Mouse (Mus musculus) lung, embryonic 14.5 days (tissue): ENCODE measurements around the gene Dnaaf5. TPM values are rescaled to one million over a fixed set of nuclear protein-coding genes. Genes with fewer than 3 reads are reported as not detected.

Source experiments
- ATAC-seq: fragments of 200-750 bp; cut with Nextera tagmentation; 2 replicates; pipeline ENCODE4 v1.8.0; 2017; ENCODE audit warnings: mild to moderate bottlenecking, moderate TSS enrichment, moderate library complexity; ENCODE audit not compliant: insufficient read depth
- DNase-seq: peaks from one replicate; pipeline ENCODE4 v3.0.0-alpha.2; 2015
- H3K27ac ChIP-seq: fragments of 300-500 bp; sonication (generic); 2 replicates; pipeline ENCODE4 v1.5.1; 2014; ENCODE audit warnings: low read depth, mild to moderate bottlenecking, moderate library complexity
- H3K27me3 ChIP-seq: fragments of 300-500 bp; sonication (generic); 2 replicates; pipeline ENCODE4 v1.6.1; 2014; ENCODE audit warnings: low read length, control low read depth; ENCODE audit not compliant: insufficient read depth
- H3K36me3 ChIP-seq: fragments of 300-500 bp; sonication (generic); 2 replicates; pipeline ENCODE4 v1.6.1; 2014; ENCODE audit warnings: control low read depth; ENCODE audit not compliant: insufficient read depth
- H3K4me1 ChIP-seq: fragments of 300-500 bp; sonication (generic); 2 replicates; pipeline ENCODE4 v1.6.1; 2014; ENCODE audit warnings: antibody characterized with exemption, control low read depth; ENCODE audit not compliant: insufficient read depth
- H3K4me2 ChIP-seq: fragments of 300-500 bp; sonication (generic); 2 replicates; pipeline ENCODE4 v1.6.1; 2014; ENCODE audit warnings: mild to moderate bottlenecking
- H3K4me3 ChIP-seq: fragments of 300-500 bp; sonication (generic); 2 replicates; pipeline ENCODE4 v1.5.1; 2014; ENCODE audit warnings: low read depth, low read length
- H3K9ac ChIP-seq: fragments of 300-500 bp; sonication (generic); 2 replicates; pipeline ENCODE4 v1.6.1; 2014
- H3K9me3 ChIP-seq: fragments of 300-500 bp; sonication (generic); 2 replicates; pipeline ENCODE4 v1.6.1; 2016; ENCODE audit warnings: low read depth, low read length, control low read depth
- CTCF ChIP-seq: IDR thresholded peaks from 2 replicates; pipeline ENCODE4 v1.5.1; 2016; ENCODE audit warnings: antibody characterized with exemption, low read depth
- WGBS: fragments of 180-500 bp; shearing (Covaris S2); extraction: QIAGEN DNeasy Blood & Tissue Kit; methylation state at CpG from one replicate; pipeline ENCODE4 v1.1.7; 2014; 5-methylcytosine and 5-hydroxymethylcytosine counted together
- polyA plus RNA-seq: library from polyadenylated mRNA; unstranded; fragments of >200 nt; fragmentation: Nextera tagmentation; extraction: Ambion mirVana; gene quantifications from 2 replicates; pipeline ENCODE4 v1.2.1, GENCODE M21; 2014

The Dnaaf5 gene
- polyA plus RNA-seq, 1 experiment from 2014 or later = 8.6 TPM

GRCm38 (mm10) chr5:139115507-139115906, 34.5 kb upstream of the Dnaaf5 start:
- no peaks in the 10 kb centered on the region for H3K27me3 ChIP-seq
- WGBS = 91% methylated on average over 7 of the region's 7 CpGs
- no peak overlapping the region for H3K27ac ChIP-seq

GRCm38 (mm10) chr5:139118139-139118960, 31.7 kb upstream of the Dnaaf5 start:
- Histone ChIP-seq H3K36me3 (no peaks in the 10 kb centered on the region), H3K4me1 (no peaks in the 10 kb centered on the region), H3K9ac (no peak overlapping the region), H3K4me2 (no peak overlapping the region), H3K27ac (no peak overlapping the region), H3K27me3 (no peaks in the 10 kb centered on the region), H3K9me3 (no peaks in the 10 kb centered on the region), H3K4me3 (no peak overlapping the region)
- ATAC-seq (no peak), DNase-seq (no peak)
- no peak for TF ChIP-seq CTCF
- WGBS = 63% methylated on average over 5 of the region's 5 CpGs

More at GRCm38 (mm10) chr5:139115507-139115906, 34.5 kb upstream of the Dnaaf5 start:
- no peak overlapping the region for H3K4me2 ChIP-seq
- no peaks in the 10 kb centered on the region for H3K4me1 ChIP-seq
- no peaks in the 10 kb centered on the region for H3K36me3 ChIP-seq
- no peak for DNase-seq
- no peak overlapping the region for H3K9ac ChIP-seq
- no peaks in the 10 kb centered on the region for H3K9me3 ChIP-seq
- no peak for ATAC-seq
- no peak overlapping the region for H3K4me3 ChIP-seq
- no peak for TF ChIP-seq CTCF

GRCm38 (mm10) chr5:139118961-139119276, 31.1 kb upstream of the Dnaaf5 start:
- H3K9me3 ChIP-seq = no peaks in the 10 kb centered on the region
- no peak for TF ChIP-seq CTCF
- WGBS = 37% methylated on average over 2 of the region's 2 CpGs
- H3K36me3 ChIP-seq = no peaks in the 10 kb centered on the region
- ATAC-seq (no peak), DNase-seq (no peak)
- H3K4me3 ChIP-seq = no peak overlapping the region
- no peak overlapping the region for H3K27ac ChIP-seq
- no peak overlapping the region for H3K4me2 ChIP-seq
- H3K27me3 ChIP-seq = no peaks in the 10 kb centered on the region
- H3K4me1 ChIP-seq = no peaks in the 10 kb centered on the region
- H3K9ac ChIP-seq = no peak overlapping the region

- ATAC-seq = no peak
- 61% methylated on average over 3 of the region's 3 CpGs for whole genome bisulfite sequencing
- TF ChIP-seq CTCF = no peak
- Histone ChIP-seq H3K4me1 (peaks cover 5% of the 10 kb centered on the region; the same call in 1 of the 2 replicates), H3K27ac (no peak overlapping the region), H3K27me3 (peaks cover 8% of the 10 kb centered on the region), H3K36me3 (no peaks in the 10 kb centered on the region), H3K4me3 (no peak overlapping the region), H3K4me2 (no peak overlapping the region), H3K9me3 (no peaks in the 10 kb centered on the region), H3K9ac (no peak overlapping the region)
- no peak for DNase-seq
Observed at GRCm38 (mm10) chr5:139125717-139126116, 24.3 kb upstream of the Dnaaf5 start.

GRCm38 (mm10) chr5:139128476-139129065, 21.5 kb upstream of the Dnaaf5 start:
- Histone ChIP-seq H3K4me3 (peak overlapping the region; percentile 57), H3K9ac (peak overlapping the region; percentile 64), H3K9me3 (no peaks in the 10 kb centered on the region), H3K27ac (no peak overlapping the region), H3K4me1 (peaks cover 5% of the 10 kb centered on the region; the same call in 1 of the 2 replicates), H3K27me3 (peaks cover 8% of the 10 kb centered on the region), H3K4me2 (peak overlapping the region; percentile 87), H3K36me3 (no peaks in the 10 kb centered on the region)
- WGBS = 31% methylated on average over 12 of the region's 12 CpGs
- ATAC-seq = no peak
- TF ChIP-seq CTCF = no peak
- DNase-seq = no peak

GRCm38 (mm10) chr5:139129078-139129477, 20.9 kb upstream of the Dnaaf5 start:
- TF ChIP-seq CTCF = no peak
- ATAC-seq (peak; percentile 74; the same call in 1 of the 2 replicates), DNase-seq (peak; percentile 36)
- H3K27ac ChIP-seq = no peak overlapping the region
- peaks cover 5% of the 10 kb centered on the region; the same call in 1 of the 2 replicates for H3K4me1 ChIP-seq
- H3K4me3 ChIP-seq = peak overlapping the region; percentile 57
- H3K27me3 ChIP-seq = peaks cover 8% of the 10 kb centered on the region
- no peaks in the 10 kb centered on the region for H3K9me3 ChIP-seq
- peak overlapping the region; percentile 87 for H3K4me2 ChIP-seq
- WGBS = 10% methylated on average over 12 of the region's 12 CpGs
- H3K9ac ChIP-seq = peak overlapping the region; percentile 64
- no peaks in the 10 kb centered on the region for H3K36me3 ChIP-seq

- Histone ChIP-seq H3K27me3 (peaks cover 8% of the 10 kb centered on the region), H3K4me1 (peaks cover 5% of the 10 kb centered on the region; the same call in 1 of the 2 replicates), H3K9ac (peak overlapping the region; percentile 64), H3K36me3 (no peaks in the 10 kb centered on the region), H3K4me2 (peak overlapping the region; percentile 87), H3K4me3 (peak overlapping the region; percentile 57), H3K9me3 (no peaks in the 10 kb centered on the region), H3K27ac (no peak overlapping the region)
- TF ChIP-seq CTCF = no peak
- 6% methylated on average over 36 of the region's 55 CpGs for WGBS
- DNase-seq (peak; percentile 49), ATAC-seq (peak; percentile 71)
Observed at GRCm38 (mm10) chr5:139129572-139130151, 20.4 kb upstream of the Dnaaf5 start.
